Mouse (Mus musculus): ENCODE results near the gene Pkd1l3. TPM values are rescaled to one million over a fixed set of nuclear protein-coding genes. Genes with fewer than 3 reads are reported as not detected.

Pkd1l3 gene
- total RNA-seq, 1 experiment from 2014 or later: 0.06 TPM

DNA sequence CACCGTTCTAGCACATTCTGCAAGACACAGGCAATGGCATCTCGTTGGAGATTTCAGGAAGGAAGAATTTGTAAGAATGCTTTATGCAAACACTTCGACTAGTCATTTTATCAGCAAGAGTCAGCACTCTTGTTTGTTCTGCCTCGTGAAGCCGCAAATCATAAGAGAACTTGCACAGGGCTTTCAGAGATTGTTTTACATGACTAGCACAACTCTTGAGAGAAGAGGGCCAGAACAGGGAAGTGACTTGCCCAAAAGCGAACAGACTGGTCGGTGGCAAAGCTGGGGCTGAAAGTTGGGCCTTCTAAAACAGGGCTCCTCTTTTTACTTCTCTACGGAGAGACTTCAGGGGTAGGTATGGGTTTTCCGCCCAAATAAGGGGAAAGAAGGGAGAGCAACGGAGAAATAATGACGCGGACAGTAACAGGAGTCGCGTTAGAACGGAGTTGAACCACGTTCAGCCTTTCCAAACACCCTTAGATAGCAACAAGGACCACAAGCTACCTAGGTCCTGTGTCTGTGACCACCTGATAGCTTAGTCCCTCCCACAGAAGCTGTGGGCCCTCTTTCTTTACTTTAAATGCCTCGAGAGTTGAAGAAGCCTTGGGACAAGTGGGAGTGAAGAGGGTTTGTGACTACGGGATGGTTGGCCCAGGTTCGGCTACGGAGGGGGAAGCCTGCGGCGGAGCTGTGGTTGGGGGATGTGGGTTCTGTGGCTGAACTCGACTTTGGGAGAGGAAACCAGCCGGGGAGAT, 90.4 kb downstream of the Pkd1l3 start:
- no peak for DNase-seq

- peak; percentile 96 for DNase-seq
These were observed 91.2 kb downstream of the Pkd1l3 start, which contains the start of gene Zfp821 for GRCm38 (mm10) chr8:109705320-109706075. Gene Zfp821 (plus strand): TSS chr8:109705546.

DNA sequence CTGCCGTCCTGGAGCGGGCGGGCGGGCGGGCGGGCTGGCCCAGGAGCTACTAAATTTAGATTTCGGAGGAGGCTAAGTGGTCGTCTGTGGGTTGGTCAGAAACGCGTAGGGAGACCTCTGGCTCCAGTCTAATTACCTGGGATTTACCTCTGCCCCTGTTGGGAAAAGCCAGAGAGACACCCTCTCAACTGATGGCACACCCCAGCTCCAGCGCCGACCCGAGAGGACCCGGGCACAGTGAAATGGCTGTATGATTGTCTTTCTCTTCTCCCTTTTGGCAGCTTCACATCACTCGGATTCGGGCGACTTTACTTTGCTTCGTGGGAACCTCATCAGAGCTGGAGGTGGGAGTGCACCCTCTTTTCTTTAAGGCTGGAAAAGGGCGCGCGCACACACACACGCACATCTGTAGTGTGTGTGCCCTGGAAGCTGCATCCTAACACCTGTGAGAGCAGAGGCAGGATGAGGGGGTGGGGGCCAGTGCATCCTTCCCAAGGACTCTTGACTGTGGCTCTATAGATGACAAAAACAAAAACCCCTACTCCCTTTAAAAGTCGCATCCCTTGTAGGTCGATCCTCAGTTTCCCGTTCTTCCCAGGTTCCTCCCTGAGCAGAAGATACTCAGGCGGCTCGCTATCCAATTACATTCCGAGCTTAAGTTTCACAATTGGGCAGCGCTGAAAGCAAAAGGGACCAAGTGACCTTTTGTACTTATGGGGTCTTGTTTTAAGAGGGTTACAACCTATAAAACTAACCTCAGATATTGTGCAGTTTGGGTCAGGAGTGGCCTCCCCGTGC, 92.0 kb downstream of the Pkd1l3 start:
- DNase-seq: no peak

- peak; percentile 78 for DNase-seq
These were observed 92.5 kb downstream of the Pkd1l3 start for GRCm38 (mm10) chr8:109706874-109707237.

DNA sequence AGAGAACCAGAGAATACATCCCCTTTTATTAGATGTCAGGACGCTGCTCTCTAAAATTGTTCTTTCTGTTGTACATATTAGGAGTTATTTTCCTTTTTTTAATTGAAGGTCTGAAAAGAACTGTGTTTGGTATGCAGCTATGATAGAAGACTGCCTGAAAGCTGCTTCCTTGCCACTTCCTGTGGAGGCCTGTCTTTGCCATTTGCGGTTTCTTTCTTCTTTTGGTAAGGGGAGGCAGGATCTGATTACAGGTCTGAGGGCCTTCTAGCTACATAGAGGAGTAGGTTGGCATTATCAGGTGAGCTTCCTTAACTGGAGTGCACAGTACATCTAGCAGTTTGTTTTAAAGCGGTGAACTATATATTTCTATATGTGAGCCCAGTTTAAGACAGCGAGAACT, 93.6 kb downstream of the Pkd1l3 start:
- DNase-seq: no peak

- no peak for DNase-seq
These were observed 98.2 kb downstream of the Pkd1l3 start for GRCm38 (mm10) chr8:109712521-109712920.

- no peak for DNase-seq
These were observed 100.6 kb downstream of the Pkd1l3 start for GRCm38 (mm10) chr8:109714961-109715360.

Other genes starting within 250 kb of the Pkd1l3 start
- gene Pmfbp1, start 120.5 kb upstream of the Pkd1l3 start, total RNA-seq (2021): not detected in 2 replicates
- 27.9 and 29.1 TPM in 2 replicates for gene Dhx38, start 48.7 kb upstream of the Pkd1l3 start, total RNA-seq (2021)
- gene Txnl4b, start 48.6 kb upstream of the Pkd1l3 start, total RNA-seq (2021): 13.1 and 16.2 TPM in 2 replicates
- 78.2 and 105 TPM in 2 replicates for gene Hp, start 35.3 kb upstream of the Pkd1l3 start, total RNA-seq (2021)
- 23.6 and 25.1 TPM in 2 replicates for gene Dhodh, start 5.8 kb upstream of the Pkd1l3 start, total RNA-seq (2021)
- 88.2 and 97.6 TPM in 2 replicates for gene Ist1, start 78.7 kb downstream of the Pkd1l3 start, total RNA-seq (2021)
- gene Zfp821, start 91.0 kb downstream of the Pkd1l3 start, total RNA-seq (2021): 10.8 and 13.3 TPM in 2 replicates
- gene Atxn1l, start 123.2 kb downstream of the Pkd1l3 start, total RNA-seq (2021): 31.0 and 41.8 TPM in 2 replicates
- gene Ap1g1, start 164.0 kb downstream of the Pkd1l3 start, total RNA-seq (2021): 91.7 and 93.1 TPM in 2 replicates